Mouse (Mus musculus): ENCODE results near the gene Lce1b. TPM values are rescaled to one million over a fixed set of nuclear protein-coding genes. Genes with fewer than 3 reads are reported as not detected.

Lce1b gene
- polyA plus RNA-seq, 2 experiments, result not detected

DNA sequence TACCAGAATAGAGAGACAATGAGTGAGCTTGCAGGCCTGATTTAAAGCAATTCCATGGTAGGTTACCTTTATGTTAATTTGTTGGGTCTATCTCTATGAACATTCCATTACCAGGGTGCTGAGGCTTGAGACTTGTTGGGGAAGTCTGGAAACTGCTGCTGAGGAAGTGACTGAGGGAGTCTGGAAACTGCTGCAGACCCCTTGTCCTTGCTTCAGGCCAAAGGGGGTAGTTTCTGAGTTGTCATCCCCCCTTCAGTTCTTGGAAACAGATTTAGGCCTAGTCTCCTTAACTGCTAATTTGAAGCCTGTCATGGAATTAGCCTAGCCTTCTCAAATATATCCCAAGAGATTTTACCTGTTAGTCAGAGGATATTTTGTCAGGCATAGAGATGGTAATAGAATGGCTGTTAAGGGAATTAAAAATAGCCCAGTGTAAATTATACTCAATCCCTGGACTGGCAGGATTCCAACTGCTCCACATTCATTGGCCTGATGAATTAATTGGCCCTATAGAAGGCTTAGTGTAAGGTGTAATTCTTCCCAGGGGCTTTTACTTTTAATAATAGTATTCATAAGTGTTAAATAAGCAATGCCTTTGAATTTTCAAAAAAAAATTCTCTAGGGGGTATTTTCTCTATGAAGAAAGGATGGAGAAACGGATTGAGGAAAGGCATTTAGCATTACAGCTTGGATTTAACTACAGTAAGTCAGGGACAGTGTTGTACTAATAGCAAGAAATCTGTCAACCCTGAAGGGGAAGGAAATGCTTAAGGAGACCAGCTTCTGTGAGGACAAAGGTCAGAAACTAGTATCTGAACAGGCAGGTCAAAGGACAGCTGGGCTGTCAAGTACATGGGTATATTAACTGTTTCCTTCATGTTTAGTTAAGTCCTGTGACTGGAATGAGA lies 18.7 kb downstream of the Lce1b start:
- 29% methylated on average over 1 of the region's 1 CpGs for WGBS (ENCODE audit: insufficient replicate concordance)
- Histone ChIP-seq H3K27ac (no peak overlapping the region), H3K9me3 (ENCODE audit: control insufficient read depth, low read length) (no peaks in the 10 kb centered on the region), H3K4me1 (replicated peaks; ENCODE audit: control insufficient read depth in 2 of 2, insufficient read depth in 2 of 2, low read length in 1 of 2) (no peaks in the 10 kb centered on the region), H3K27me3 (ENCODE audit: control insufficient read depth, insufficient read depth, low read length) (no peaks in the 10 kb centered on the region), H3K4me2 (ENCODE audit: low read depth) (no peak overlapping the region), H3K4me3 (ENCODE audit: insufficient read depth in 1 of 2, low read depth in 2 of 2, low read length in 2 of 2) (no peak overlapping the region), H3K9ac (replicated peaks) (no peak overlapping the region), H3K36me3 (replicated peaks; ENCODE audit: control insufficient read depth, insufficient read depth, low read depth) (no peaks in the 10 kb centered on the region)
- ATAC-seq (ENCODE audit: insufficient read depth) (no peak), DNase-seq (ENCODE audit: low read depth in 3 of 3, low spot score in 3 of 3) (no peak)
- TF ChIP-seq CTCF (IDR thresholded peaks at IDR 0.05; ENCODE audit: low read depth), result no peak
- no peak for TF ChIP-seq EP300 (IDR thresholded peaks at IDR 0.05; ENCODE audit: low read depth)

DNA sequence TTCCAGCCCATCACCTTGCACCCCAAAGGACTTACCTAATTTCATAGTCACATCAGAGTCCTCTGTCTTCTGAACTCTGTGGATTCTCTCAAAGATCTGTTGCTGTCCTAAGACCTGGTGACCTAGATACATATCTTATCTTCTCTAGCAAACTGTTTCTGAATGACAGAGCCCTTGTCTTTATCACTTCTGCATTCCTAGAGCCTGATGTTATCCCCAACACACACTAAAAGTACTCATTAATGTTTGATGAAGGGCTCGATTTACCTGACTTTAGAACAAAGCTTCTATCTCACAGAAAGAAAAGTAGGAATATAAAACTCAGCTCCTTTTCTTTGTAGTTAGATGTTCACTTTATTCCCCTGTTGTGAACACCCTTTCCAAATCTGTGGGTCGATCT lies 35.2 kb downstream of the Lce1b start, which contains the start of gene Lce6a:
Lce6a (minus strand) TSS at position 101 of the 400 bp plus-strand sequence.
- H3K27me3 ChIP-seq (ENCODE audit: control insufficient read depth, insufficient read depth, low read length), result no peaks in the 10 kb centered on the region
- no peak for DNase-seq (ENCODE audit: low read depth in 3 of 3, low spot score in 3 of 3)
- 44% methylated on average over 2 of the region's 2 CpGs for WGBS (ENCODE audit: insufficient replicate concordance)
- H3K4me3 ChIP-seq (ENCODE audit: insufficient read depth in 1 of 2, low read depth in 2 of 2, low read length in 2 of 2), result no peak within 1 kb of the TSS
- H3K4me1 ChIP-seq (replicated peaks; ENCODE audit: control insufficient read depth in 2 of 2, insufficient read depth in 2 of 2, low read length in 1 of 2), result no peaks in the 10 kb centered on the region
- no peak for ATAC-seq (ENCODE audit: insufficient read depth)
- no peak within 1 kb of the TSS for H3K9ac ChIP-seq (replicated peaks)
- no peak for TF ChIP-seq EP300 (IDR thresholded peaks at IDR 0.05; ENCODE audit: low read depth)
- TF ChIP-seq CTCF (IDR thresholded peaks at IDR 0.05; ENCODE audit: low read depth), result no peak
- no peaks in the 10 kb centered on the region for H3K36me3 ChIP-seq (replicated peaks; ENCODE audit: control insufficient read depth, insufficient read depth, low read depth)
- H3K27ac ChIP-seq, result no peak within 1 kb of the TSS
- H3K4me2 ChIP-seq (ENCODE audit: low read depth), result no peak within 1 kb of the TSS
- no peaks in the 10 kb centered on the region for H3K9me3 ChIP-seq (ENCODE audit: control insufficient read depth, low read length)

GRCm38 (mm10) chr3:92609804-92610203 lies 46.9 kb downstream of the Lce1b start:
- Histone ChIP-seq H3K9ac (replicated peaks) (no peak overlapping the region), H3K27me3 (ENCODE audit: control insufficient read depth, insufficient read depth, low read length) (no peaks in the 10 kb centered on the region), H3K4me3 (ENCODE audit: insufficient read depth in 1 of 2, low read depth in 2 of 2, low read length in 2 of 2) (no peak overlapping the region), H3K4me2 (ENCODE audit: low read depth) (no peak overlapping the region), H3K36me3 (replicated peaks; ENCODE audit: control insufficient read depth, insufficient read depth, low read depth) (no peaks in the 10 kb centered on the region), H3K9me3 (ENCODE audit: control insufficient read depth, low read length) (no peaks in the 10 kb centered on the region), H3K4me1 (replicated peaks; ENCODE audit: control insufficient read depth in 2 of 2, insufficient read depth in 2 of 2, low read length in 1 of 2) (no peaks in the 10 kb centered on the region), H3K27ac (no peak overlapping the region)
- ATAC-seq (ENCODE audit: insufficient read depth) (no peak), DNase-seq (ENCODE audit: low read depth in 3 of 3, low spot score in 3 of 3) (no peak)
- WGBS (ENCODE audit: insufficient replicate concordance), result 31% methylated on average over 1 of the region's 1 CpGs
- TF ChIP-seq EP300 (IDR thresholded peaks at IDR 0.05; ENCODE audit: low read depth) (no peak), CTCF (IDR thresholded peaks at IDR 0.05; ENCODE audit: low read depth) (no peak)

DNA sequence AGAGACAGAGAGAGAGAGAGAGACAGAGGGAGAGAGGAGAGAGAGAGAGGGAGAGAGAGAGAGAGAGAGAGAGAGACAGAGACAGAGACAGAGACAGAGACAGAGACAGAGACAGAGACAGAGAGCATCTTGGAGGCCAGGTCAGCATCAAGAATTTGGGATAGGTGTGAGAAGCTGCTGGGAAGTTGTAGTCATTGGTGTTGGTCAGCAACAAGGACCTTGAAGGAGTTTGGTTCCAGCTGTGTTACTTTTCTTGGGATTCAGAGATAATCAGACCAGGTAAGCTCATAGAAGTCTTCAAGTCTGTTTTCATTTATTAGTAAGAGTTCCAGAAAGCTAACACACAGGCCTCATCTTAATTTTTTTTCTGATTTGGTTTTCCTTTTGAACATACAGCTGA lies 49.3 kb downstream of the Lce1b start, which contains the start of gene 2210017I01Rik:
2210017I01Rik (minus strand) TSS at position 101 of the 400 bp plus-strand sequence.
- ATAC-seq (ENCODE audit: insufficient read depth), result no peak

More for the DNA sequence above, 49.3 kb downstream of the Lce1b start, which contains the start of gene 2210017I01Rik:
- Histone ChIP-seq H3K4me2 (ENCODE audit: low read depth) (no peak within 1 kb of the TSS), H3K9me3 (ENCODE audit: control insufficient read depth, low read length) (no peaks in the 10 kb centered on the region), H3K9ac (replicated peaks) (no peak within 1 kb of the TSS), H3K27me3 (ENCODE audit: control insufficient read depth, insufficient read depth, low read length) (no peaks in the 10 kb centered on the region), H3K4me3 (ENCODE audit: insufficient read depth in 1 of 2, low read depth in 2 of 2, low read length in 2 of 2) (no peak within 1 kb of the TSS), H3K27ac (no peak within 1 kb of the TSS), H3K36me3 (replicated peaks; ENCODE audit: control insufficient read depth, insufficient read depth, low read depth) (no peaks in the 10 kb centered on the region), H3K4me1 (replicated peaks; ENCODE audit: control insufficient read depth in 2 of 2, insufficient read depth in 2 of 2, low read length in 1 of 2) (no peaks in the 10 kb centered on the region)
- no peak for DNase-seq (ENCODE audit: low read depth in 3 of 3, low spot score in 3 of 3)
- TF ChIP-seq CTCF (IDR thresholded peaks at IDR 0.05; ENCODE audit: low read depth), result no peak
- TF ChIP-seq EP300 (IDR thresholded peaks at IDR 0.05; ENCODE audit: low read depth), result no peak

Other genes with a start within 250 kb of the Lce1b start
- not detected in 2 replicates for gene Sprr2i, start 248.9 kb downstream of the Lce1b start, polyA plus RNA-seq (2012; rRNA removed)
- gene Sprr2i, start 248.9 kb downstream of the Lce1b start, polyA plus RNA-seq (2014; fragmentation: Nextera tagmentation; extraction: Ambion mirVana), result not detected in 2 replicates
- gene Sprr2j-ps, start 238.8 kb downstream of the Lce1b start, polyA plus RNA-seq (2012; rRNA removed), result not detected in 2 replicates
- not detected in 2 replicates for gene Sprr2j-ps, start 238.8 kb downstream of the Lce1b start, polyA plus RNA-seq (2014; fragmentation: Nextera tagmentation; extraction: Ambion mirVana)
- gene Gm9774, start 227.5 kb downstream of the Lce1b start, polyA plus RNA-seq (2012; rRNA removed), result 2.7 and 3.8 TPM in 2 replicates
- gene Gm9774, start 227.5 kb downstream of the Lce1b start, polyA plus RNA-seq (2014; fragmentation: Nextera tagmentation; extraction: Ambion mirVana), result 5.1 and 5.6 TPM in 2 replicates
- not detected in 2 replicates for gene Sprr2k, start 224.3 kb downstream of the Lce1b start, polyA plus RNA-seq (2012; rRNA removed)
- gene Sprr2k, start 224.3 kb downstream of the Lce1b start, polyA plus RNA-seq (2014; fragmentation: Nextera tagmentation; extraction: Ambion mirVana), result not detected in 2 replicates
- not detected in 2 replicates for gene Sprr1b, start 218.1 kb downstream of the Lce1b start, polyA plus RNA-seq (2012; rRNA removed)
- not detected in 2 replicates for gene Sprr1b, start 218.1 kb downstream of the Lce1b start, polyA plus RNA-seq (2014; fragmentation: Nextera tagmentation; extraction: Ambion mirVana)
- gene Sprr3, start 198.2 kb downstream of the Lce1b start, polyA plus RNA-seq (2012; rRNA removed), result not detected in 2 replicates
- not detected in 2 replicates for gene Sprr3, start 198.2 kb downstream of the Lce1b start, polyA plus RNA-seq (2014; fragmentation: Nextera tagmentation; extraction: Ambion mirVana)
- not detected in 2 replicates for gene Sprr1a, start 171.0 kb downstream of the Lce1b start, polyA plus RNA-seq (2012; rRNA removed)
- gene Sprr1a, start 171.0 kb downstream of the Lce1b start, polyA plus RNA-seq (2014; fragmentation: Nextera tagmentation; extraction: Ambion mirVana), result not detected in 2 replicates
- gene Sprr4, start 156.4 kb downstream of the Lce1b start, polyA plus RNA-seq (2012; rRNA removed), result not detected in 2 replicates
- not detected in 2 replicates for gene Sprr4, start 156.4 kb downstream of the Lce1b start, polyA plus RNA-seq (2014; fragmentation: Nextera tagmentation; extraction: Ambion mirVana)
- gene 2310046K23Rik, start 122.4 kb downstream of the Lce1b start, polyA plus RNA-seq (2012; rRNA removed), result not detected in 2 replicates
- not detected in 2 replicates for gene 2310046K23Rik, start 122.4 kb downstream of the Lce1b start, polyA plus RNA-seq (2014; fragmentation: Nextera tagmentation; extraction: Ambion mirVana)
- 0.02 and 0.03 TPM in 2 replicates for gene Ivl, start 83.2 kb downstream of the Lce1b start, polyA plus RNA-seq (2012; rRNA removed)
- gene Ivl, start 83.2 kb downstream of the Lce1b start, polyA plus RNA-seq (2014; fragmentation: Nextera tagmentation; extraction: Ambion mirVana), result not detected in 2 replicates
- 0.22 TPM in 1 of 2 replicates, not detected in the other for gene Smcp, start 67.9 kb downstream of the Lce1b start, polyA plus RNA-seq (2012; rRNA removed)
- not detected in 2 replicates for gene Smcp, start 67.9 kb downstream of the Lce1b start, polyA plus RNA-seq (2014; fragmentation: Nextera tagmentation; extraction: Ambion mirVana)
- gene 2210017I01Rik, start 49.4 kb downstream of the Lce1b start, polyA plus RNA-seq (2012; rRNA removed), result not detected in 2 replicates
- not detected in 2 replicates for gene 2210017I01Rik, start 49.4 kb downstream of the Lce1b start, polyA plus RNA-seq (2014; fragmentation: Nextera tagmentation; extraction: Ambion mirVana)
- gene Lce6a, start 35.3 kb downstream of the Lce1b start, polyA plus RNA-seq (2012; rRNA removed), result not detected in 2 replicates
- not detected in 2 replicates for gene Lce6a, start 35.3 kb downstream of the Lce1b start, polyA plus RNA-seq (2014; fragmentation: Nextera tagmentation; extraction: Ambion mirVana)
- not detected in 2 replicates for gene Lce1a1, start 8.6 kb downstream of the Lce1b start, polyA plus RNA-seq (2012; rRNA removed)
- gene Lce1a1, start 8.6 kb downstream of the Lce1b start, polyA plus RNA-seq (2014; fragmentation: Nextera tagmentation; extraction: Ambion mirVana), result not detected in 2 replicates
- gene Lce1a2, start 13.4 kb upstream of the Lce1b start, polyA plus RNA-seq (2012; rRNA removed), result not detected in 2 replicates
- gene Lce1a2, start 13.4 kb upstream of the Lce1b start, polyA plus RNA-seq (2014; fragmentation: Nextera tagmentation; extraction: Ambion mirVana), result not detected in 2 replicates
- not detected in 2 replicates for gene Lce1c, start 22.3 kb upstream of the Lce1b start, polyA plus RNA-seq (2012; rRNA removed)
- gene Lce1c, start 22.3 kb upstream of the Lce1b start, polyA plus RNA-seq (2014; fragmentation: Nextera tagmentation; extraction: Ambion mirVana), result not detected in 2 replicates
- not detected in 2 replicates for gene Lce1d, start 30.3 kb upstream of the Lce1b start, polyA plus RNA-seq (2012; rRNA removed)
- not detected in 2 replicates for gene Lce1d, start 30.3 kb upstream of the Lce1b start, polyA plus RNA-seq (2014; fragmentation: Nextera tagmentation; extraction: Ambion mirVana)
- gene Lce1e, start 52.1 kb upstream of the Lce1b start, polyA plus RNA-seq (2012; rRNA removed), result not detected in 2 replicates
- gene Lce1e, start 52.1 kb upstream of the Lce1b start, polyA plus RNA-seq (2014; fragmentation: Nextera tagmentation; extraction: Ambion mirVana), result not detected in 2 replicates
- not detected in 2 replicates for gene Lce1f, start 63.4 kb upstream of the Lce1b start, polyA plus RNA-seq (2012; rRNA removed)
- not detected in 2 replicates for gene Lce1f, start 63.4 kb upstream of the Lce1b start, polyA plus RNA-seq (2014; fragmentation: Nextera tagmentation; extraction: Ambion mirVana)
- gene Gm38119, start 82.2 kb upstream of the Lce1b start, polyA plus RNA-seq (2012; rRNA removed), result not detected in 2 replicates
- not detected in 2 replicates for gene Gm38119, start 82.2 kb upstream of the Lce1b start, polyA plus RNA-seq (2014; fragmentation: Nextera tagmentation; extraction: Ambion mirVana)
- gene Lce1g, start 95.4 kb upstream of the Lce1b start, polyA plus RNA-seq (2012; rRNA removed), result not detected in 2 replicates
- gene Lce1g, start 95.4 kb upstream of the Lce1b start, polyA plus RNA-seq (2014; fragmentation: Nextera tagmentation; extraction: Ambion mirVana), result not detected in 2 replicates
- not detected in 2 replicates for gene Lce1h, start 108.1 kb upstream of the Lce1b start, polyA plus RNA-seq (2012; rRNA removed)
- not detected in 2 replicates for gene Lce1h, start 108.1 kb upstream of the Lce1b start, polyA plus RNA-seq (2014; fragmentation: Nextera tagmentation; extraction: Ambion mirVana)
- gene Lce1i, start 122.0 kb upstream of the Lce1b start, polyA plus RNA-seq (2012; rRNA removed), result not detected in 2 replicates
- not detected in 2 replicates for gene Lce1i, start 122.0 kb upstream of the Lce1b start, polyA plus RNA-seq (2014; fragmentation: Nextera tagmentation; extraction: Ambion mirVana)
- gene Lce1j, start 133.6 kb upstream of the Lce1b start, polyA plus RNA-seq (2012; rRNA removed), result not detected in 2 replicates
- not detected in 2 replicates for gene Lce1j, start 133.6 kb upstream of the Lce1b start, polyA plus RNA-seq (2014; fragmentation: Nextera tagmentation; extraction: Ambion mirVana)
- gene Lce1k, start 151.0 kb upstream of the Lce1b start, polyA plus RNA-seq (2012; rRNA removed), result not detected in 2 replicates
- not detected in 2 replicates for gene Lce1k, start 151.0 kb upstream of the Lce1b start, polyA plus RNA-seq (2014; fragmentation: Nextera tagmentation; extraction: Ambion mirVana)
- not detected in 2 replicates for gene Kprp, start 170.3 kb upstream of the Lce1b start, polyA plus RNA-seq (2012; rRNA removed)
- gene Kprp, start 170.3 kb upstream of the Lce1b start, polyA plus RNA-seq (2014; fragmentation: Nextera tagmentation; extraction: Ambion mirVana), result not detected in 2 replicates
- gene Lce1l, start 194.4 kb upstream of the Lce1b start, polyA plus RNA-seq (2012; rRNA removed), result not detected in 2 replicates
- gene Lce1l, start 194.4 kb upstream of the Lce1b start, polyA plus RNA-seq (2014; fragmentation: Nextera tagmentation; extraction: Ambion mirVana), result not detected in 2 replicates
- gene 2310050C09Rik, start 213.3 kb upstream of the Lce1b start, polyA plus RNA-seq (2012; rRNA removed), result not detected in 2 replicates
- not detected in 2 replicates for gene 2310050C09Rik, start 213.3 kb upstream of the Lce1b start, polyA plus RNA-seq (2014; fragmentation: Nextera tagmentation; extraction: Ambion mirVana)

Measured in liver, embryonic 14.5 days (tissue).